Mouse (Mus musculus) urinary bladder, adult 2 months (tissue): ENCODE measurements around the gene Efna1. TPM values are rescaled to one million over a fixed set of nuclear protein-coding genes. Genes with fewer than 3 reads are reported as not detected.

Experiments used
- DNase-seq: peaks from one replicate; pipeline ENCODE4 v3.0.0; 2022; ENCODE audit warnings: low spot score
- polyA plus RNA-seq: library from polyadenylated mRNA; depleted of rRNA; stranded (reverse); fragments of >200 nt; gene quantifications from 2 replicates; pipeline ENCODE4 v1.2.3, GENCODE M21; 2012

Gene Efna1
- polyA plus RNA-seq, 1 experiment: 43.5 TPM

DNA sequence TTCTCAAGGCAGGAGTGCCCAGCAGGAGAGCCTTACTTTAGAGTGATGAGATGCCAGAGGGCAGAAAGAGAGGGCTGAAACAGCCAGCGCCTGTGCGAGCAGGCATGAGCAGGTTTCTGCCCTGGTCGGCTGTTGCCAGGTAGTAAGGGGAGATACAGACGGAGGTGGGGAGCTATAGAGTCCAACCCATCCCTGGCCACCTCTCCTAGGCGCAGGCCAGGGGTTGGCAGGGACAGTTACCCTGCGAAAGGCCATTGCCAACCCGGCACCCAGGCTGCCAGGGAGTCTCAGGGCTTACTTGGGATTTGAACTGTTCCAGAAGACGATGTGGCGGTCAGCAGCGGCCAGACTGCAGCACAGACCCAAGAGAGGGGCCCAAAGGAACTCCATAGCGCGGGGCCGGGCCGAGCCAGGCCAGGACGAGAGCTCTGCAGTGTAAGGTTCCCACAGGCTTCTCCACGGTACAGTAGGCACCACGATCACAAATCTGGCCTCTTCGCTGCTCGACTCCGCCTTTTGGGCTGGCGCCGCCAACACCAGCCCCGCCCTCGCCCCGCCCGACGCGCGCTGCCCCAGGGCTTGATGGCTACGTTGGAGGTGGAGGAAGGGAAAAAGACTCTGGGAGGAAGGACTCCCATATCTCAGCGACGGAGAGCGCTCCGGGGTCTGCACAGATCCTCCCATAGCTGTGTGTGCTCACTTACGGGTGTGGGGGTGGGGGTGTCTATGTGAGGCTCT, 1.6 kb downstream of the Efna1 start:
- DNase-seq: peak; percentile 82

DNA sequence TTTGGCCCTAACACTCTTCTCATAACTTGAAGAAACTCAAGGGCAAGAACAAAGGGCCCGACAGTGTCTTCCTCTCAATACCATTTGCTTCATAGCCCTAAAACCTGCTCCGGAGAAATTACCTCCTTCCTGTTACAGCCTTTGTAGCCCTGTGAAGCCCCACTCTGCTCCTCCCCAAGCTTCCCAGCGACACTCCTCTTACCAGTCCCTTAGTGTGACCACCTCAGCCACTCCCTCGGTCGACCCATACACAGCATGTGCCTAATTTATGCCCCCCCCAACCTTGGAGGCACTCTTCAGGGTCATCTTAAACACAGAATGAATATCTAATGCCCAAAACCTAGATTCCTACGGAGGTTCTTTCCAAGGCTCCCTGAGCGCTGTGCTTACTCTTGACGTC, 2.3 kb downstream of the Efna1 start:
- no peak for DNase-seq

DNA sequence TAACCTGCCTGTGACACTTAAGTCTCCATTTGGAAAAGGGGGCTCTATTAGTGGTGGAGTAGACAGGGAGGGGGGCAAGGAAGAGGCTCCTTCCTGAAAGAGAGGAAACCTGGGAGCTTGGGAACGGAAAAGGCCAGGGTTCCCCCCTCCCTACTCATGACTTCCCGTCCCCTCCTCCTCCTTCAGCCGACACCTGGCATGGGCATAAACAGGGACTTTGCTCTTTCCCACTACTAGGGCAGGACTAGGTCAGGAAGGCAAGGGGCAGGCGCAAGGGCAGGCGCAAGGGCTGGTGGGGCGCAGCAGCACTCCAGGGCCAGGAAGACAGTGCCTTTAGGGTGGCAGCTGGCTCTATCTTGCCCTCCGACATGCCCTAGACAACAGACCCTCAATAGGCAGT, 2.8 kb downstream of the Efna1 start:
- DNase-seq: peak; percentile 47

DNA sequence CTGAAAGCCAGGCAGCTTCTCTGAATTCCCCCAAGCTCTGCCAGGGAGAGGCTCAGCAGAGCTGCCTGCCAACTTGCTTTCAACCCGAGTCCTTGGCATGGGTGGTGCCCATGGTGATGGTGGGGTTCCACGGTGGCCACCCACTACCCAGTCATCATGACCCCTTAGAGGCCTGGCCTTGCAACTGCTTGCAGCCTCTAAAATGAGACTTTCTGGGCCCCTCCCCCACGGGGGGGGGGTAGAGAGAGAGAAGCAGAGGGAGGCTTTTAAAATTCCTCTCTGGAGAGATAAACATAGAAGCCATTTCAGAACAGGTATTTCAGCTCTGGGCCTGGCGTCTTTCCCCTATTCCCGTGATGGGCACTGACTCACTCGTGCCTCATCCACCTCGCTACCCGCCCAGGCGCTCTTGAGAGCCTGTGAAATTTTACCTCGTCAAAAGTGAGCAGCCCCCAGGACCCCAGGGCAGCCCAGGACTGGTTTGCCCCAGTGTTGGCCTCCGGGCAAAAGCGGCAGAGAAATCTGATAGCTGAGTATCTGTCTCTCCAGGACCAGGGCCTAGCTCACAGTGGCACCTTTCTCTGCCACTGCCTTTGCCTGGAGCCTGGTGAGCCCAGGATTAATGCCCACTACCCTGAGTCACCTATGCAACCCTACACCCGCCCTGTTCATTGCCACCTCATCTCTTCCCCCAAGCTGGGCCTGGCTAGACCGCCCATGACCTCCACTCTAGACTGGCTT, 3.5 kb downstream of the Efna1 start:
- peak; percentile 55 for DNase-seq

DNA sequence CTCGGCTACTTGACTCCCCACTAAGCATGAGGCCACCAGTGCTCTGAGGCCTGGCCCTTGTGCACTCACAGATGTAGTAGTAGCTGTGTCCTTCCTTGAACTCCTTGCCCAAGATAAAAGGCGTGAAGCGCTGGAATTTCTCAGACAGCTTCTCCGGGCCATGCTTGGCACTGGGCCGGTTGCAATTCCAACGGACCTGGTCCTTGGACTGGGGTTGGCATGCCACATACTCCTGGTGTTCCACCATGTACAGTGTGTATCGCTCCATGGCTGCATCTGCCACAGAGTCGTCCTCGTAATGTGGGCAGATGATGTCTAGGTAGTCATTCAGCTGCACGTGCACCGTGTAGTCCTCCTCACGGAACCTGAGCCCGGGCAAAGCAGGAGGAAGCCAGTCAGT, 4.9 kb downstream of the Efna1 start:
- DNase-seq: no peak

DNA sequence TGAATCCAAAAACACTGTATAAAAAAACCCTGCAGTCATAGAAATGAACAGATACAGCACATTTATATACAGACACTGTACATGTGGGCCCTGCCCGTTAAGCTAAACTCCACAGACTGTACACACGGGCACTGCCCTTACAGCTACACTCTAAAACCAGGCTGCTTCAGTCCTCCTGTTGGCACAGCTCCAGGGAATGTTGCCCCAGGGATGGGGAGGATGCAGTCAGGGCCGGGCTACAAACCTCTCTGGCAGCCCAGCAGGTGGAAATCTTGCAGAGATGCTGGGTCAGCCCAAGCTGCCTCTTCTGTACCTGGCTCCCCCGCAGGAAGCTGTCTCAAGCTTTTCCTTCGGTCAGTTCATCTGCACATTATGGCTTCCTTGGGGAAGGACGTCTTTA, 9.2 kb downstream of the Efna1 start:
- DNase-seq: no peak

DNA sequence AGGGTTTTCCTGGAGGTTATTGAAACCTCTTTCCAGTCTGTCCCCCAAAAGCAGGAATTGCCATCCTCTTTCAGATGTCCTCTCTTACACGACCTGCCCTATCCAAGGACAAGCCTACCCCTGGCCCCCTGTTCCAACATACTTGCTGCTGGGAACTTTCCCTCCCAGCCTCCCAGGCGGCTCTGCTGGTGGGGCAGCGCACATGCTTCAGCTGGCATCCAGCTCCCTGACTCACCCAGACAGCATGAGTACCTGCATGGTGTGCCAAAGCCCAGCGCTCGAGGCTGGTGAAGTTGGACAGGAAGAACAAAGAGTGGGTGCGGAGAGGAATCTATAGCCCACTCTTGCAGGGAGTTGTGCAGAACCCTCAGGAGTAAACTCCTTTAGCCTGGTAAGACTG, 10.1 kb downstream of the Efna1 start:
- peak; percentile 42 for DNase-seq

DNA sequence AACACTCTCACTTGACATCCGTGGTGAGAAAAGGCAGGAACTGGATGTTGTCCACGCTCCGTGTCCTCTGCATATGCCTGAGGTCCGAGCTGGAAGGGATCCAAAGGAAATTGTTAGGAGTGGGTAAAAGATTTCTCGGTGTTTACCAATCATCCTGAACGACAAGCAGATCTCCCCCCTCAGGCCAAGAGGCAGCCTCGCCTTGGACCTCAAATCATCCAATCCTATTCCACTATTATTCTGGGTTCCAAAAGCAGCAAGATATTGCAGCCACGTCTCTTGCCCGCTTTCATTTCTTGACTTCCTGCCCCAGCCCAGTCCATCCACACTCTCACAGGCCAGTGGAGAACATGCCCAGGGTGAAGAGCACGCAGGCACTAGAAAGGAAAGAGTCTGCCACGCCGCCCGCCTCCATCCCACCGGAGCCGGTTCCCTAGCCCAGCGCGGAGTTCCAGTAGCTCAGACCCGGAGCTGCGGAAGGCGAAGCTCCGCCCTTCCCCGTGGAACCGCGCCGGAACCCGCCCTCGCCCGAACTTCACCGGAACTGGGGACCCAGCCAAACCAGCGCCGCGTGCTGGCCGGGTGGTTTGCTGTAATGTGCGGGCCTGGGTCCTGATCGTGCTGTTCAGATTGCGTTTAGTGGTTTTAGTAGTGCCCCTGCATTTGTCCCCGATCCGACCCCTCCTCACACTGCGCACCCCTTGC, 10.7 kb downstream of the Efna1 start, which contains the start of gene Slc50a1:
Gene Slc50a1 (minus strand): TSS at position 520 of the 705 bp plus-strand sequence.
- peak; percentile 72 for DNase-seq

DNA sequence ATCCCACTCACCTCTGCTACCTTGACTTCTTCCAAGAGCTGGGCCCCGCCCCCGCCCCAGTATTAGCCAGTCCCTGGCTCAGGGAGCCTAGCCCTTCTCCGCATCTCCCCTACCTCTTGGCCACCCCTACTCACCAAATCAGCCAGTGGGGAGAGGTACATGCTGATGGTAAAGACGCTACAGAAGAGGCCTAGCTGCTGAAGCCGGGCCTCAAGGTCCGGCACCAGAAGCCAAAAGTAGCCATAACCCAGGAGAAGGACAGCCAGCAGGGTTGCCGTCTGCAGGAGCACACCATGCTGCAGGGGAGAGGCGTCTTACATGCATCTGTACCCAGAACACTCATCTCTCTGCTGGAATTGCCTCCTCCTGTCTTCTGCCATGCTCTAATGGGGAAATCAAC, 12.0 kb downstream of the Efna1 start:
- no peak for DNase-seq

DNA sequence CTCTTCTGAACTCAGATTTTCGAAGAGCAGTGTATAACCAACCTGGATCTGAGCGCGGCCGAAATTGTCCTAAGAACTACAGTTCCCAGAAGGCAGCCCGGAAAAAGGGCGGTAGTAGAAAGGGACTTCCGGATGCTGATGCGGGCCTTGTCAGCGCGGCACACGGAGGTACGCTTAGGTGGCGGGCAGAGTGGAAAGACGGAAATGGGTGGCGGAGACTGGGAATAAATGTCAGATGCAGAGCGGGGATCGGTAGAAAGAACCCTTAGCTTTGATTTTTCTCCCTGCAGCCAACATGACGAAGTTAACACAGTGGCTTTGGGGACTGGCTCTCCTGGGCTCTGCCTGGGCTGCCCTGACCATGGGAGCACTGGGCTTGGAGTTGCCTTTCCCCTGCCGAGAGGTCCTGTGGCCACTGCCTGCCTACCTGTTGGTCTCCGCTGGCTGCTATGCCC, 14.5 kb downstream of the Efna1 start:
- DNase-seq: peak; percentile 62

DNA sequence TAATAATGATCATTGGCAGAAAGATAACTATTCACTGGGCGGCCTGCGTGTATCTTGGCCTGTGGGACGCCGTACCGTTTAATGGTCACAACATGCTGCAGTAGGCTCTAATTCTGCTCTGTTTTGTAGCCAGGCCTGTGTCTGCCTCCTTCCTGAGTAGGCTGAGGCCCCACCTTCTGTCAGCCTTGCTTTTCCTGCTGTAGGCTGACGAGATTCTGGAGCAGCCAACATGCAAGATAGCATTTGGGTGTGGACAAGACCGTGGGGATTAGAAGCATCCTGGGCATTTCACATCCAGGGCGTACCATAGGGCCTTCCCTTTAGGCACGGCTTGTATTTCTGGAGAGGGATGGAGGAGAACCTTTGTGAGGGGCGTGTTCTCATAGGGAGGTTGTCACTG, 18.5 kb downstream of the Efna1 start:
- DNase-seq: no peak

DNA sequence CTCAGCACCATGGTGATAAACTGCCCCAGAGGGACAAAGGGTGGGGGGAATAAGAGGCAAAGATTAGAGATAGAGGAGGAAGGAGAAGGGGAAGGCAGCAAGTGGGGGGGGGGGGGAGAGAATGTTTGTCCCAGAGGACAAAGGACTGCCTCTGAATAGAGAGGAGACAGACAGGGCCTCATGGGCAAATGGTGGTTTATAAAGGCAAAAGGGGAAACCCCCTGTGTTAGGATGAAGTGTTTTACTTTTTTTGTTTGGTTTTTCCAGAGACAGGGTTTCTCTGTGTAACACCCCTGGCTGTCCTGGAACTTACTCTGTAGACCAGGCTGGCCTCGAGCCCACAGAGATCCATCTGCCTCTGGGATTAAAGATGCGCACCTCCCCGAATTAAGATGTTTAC, 20.7 kb downstream of the Efna1 start:
- DNase-seq: no peak

DNA sequence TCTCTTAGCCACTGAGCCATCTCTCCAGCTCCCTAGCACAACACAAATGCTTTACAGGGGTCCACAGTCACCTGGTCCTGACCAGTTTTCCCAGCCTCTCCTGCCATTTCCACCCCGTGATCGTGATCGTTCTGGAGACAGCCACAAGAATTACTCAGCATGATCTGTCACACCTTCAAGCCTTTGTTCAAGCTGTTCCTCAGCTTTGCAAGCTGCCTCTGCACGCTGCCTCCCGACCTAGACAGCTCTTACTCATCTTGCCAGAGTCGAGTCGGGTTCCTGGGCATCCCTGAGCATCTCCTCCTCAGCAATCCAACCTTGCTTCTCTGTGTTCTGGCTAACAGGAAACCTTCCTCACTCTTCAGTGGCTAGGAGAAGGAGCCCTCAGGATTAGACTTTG, 21.9 kb downstream of the Efna1 start, which contains the start of gene Dpm3:
Gene Dpm3 (plus strand): TSS at position 283 of the 400 bp plus-strand sequence.
- no peak for DNase-seq

DNA sequence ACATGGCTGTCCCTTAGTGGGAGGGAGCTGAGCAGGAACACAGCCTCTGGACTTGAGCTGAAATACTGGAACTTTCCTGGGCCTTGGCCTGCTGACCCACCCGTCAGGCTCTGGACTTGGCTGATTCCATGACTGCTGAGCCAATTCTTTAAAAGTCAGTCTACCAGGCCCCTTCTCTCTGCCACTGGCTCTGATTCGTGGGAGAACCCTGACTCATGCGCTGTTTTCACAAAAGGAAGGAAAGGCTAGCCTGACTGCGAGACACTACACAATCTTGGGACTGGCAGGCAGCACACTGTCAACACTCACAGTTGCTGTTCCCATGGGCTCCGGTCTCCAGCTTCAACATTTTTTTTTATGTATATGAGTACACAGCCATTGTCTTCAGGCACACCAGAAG, 24.8 kb downstream of the Efna1 start:
- no peak for DNase-seq

DNA sequence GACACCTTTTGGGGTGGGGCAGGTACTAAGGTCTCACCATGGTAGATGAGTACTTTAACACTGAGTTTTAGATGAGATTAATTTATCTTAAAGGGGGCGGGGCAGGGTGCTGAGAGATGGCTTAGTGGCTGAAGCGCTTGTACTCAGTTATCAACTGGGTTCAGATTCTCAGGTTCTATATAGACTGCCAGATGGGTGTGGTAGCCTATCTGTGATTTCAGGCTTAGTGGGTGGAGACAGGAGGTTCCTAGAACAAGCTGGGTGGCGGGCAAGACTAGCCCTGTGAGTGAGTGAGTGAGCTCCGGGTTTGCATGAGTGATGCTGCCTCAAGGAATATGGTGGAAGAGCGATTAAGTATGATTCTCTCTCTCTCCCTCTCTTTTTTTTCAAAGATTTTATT, 25.9 kb downstream of the Efna1 start:
- no peak for DNase-seq

DNA sequence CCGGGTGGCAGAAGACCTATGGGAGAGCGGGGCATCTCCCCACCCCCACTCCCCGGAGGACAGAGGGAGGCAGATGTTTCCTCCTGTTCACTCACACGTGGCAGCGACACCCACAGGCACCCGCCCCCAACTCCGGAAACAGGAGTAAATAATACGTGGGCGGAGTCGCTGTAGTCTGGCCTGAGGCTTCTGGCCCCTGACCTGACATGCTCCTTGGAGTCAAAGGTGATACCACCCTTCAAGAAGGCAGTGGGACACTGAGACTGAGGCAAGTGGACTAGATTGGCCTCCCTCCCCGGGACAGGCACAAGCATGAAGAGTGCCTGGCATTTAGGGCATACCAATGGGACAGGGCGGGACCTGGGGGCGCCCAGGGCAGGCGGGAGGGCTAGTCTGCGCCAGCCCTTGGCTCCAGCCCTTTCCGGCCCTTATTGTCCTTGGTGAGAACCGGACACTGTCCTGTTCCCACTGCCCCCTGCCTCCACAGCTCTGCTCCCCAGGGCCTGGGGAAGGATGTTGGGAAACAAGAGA, 29.5 kb downstream of the Efna1 start:
- no peak for DNase-seq

DNA sequence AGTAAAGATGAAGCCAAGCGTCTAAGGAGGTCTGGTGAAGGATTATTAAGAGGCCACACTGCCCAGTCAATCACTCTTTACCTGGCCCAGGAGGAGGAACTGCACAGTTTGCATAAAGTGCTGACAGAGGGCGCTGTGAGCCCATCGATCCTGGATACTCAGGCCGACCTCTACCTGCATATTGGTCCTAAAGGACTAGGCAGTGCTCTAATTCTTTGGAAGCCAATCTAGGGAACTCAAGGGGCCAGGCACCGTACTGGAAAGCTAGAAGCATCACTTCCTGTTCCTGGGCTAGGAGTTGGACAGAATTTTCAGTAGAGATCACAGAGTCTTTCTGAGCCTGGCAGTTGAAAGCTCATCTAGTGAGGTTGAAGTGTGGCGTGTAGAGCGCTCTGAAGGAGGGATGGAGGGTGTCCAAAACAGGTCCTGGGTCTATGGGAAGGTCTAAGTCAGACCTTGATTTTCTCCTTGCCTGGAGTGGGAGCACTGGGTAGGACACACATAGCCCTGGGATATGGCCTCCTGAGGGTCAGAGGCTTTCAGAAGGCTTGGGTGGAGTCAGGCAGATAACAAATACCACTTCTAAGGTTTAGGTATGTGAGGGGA, 30.4 kb downstream of the Efna1 start:
- DNase-seq: no peak

DNA sequence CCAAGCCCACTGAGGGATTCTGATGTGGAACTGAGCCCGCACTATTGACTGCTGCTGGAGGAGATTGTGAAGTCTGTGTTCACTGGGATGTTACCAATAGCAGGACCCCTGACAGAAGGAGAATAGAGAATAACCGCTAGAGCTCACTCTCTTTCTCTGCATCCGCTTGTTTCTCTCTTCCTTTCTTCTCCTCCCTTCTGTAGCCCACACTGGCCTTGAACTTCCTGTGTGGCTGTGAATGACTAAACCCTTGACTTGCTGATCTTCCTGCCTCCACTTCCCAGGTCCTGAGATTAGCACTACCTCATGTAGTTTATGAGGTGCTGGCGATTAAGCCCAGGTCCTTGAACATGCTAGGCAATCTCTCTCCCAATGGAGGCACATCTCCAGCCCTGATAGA, 33.5 kb downstream of the Efna1 start:
- DNase-seq: no peak

DNA sequence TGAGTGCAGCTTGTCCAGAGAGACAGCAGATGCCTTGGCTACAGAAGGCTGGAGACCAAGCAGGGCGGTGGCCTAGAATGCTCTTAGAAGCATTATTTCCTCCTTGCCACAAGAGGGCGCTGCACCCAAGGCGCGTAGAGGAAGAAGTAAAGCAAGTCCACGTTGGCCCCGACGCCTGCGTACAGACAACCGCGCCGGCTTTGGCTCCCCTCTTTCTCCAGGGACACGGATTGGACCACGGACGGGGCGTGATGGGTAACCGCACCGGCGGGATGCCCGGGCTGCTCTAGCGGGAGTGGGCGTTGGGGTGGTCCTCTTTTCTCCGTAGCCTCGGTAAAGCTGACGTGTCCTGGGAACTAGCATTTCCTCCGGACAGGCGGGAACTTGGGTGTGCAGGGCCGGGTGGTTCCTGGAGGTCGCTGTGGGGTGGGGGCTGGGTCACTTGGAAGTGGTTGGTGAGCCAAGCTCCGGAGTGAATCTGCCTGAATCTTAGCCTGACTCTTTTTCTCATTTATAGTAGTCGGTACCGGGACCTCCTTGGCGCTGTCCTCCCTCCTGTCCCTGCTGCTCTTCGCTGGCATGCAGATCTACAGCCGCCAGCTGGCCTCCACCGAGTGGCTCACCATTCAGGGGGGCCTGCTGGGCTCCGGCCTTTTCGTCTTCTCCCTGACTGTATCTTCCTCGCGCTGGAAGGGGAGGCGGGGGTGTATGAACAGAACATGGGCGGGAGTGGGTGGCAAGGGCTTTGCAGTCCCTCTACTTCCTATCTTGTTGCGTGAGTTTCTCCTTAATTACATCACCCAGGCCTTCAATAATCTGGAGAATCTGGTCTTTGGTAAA, 34.5 kb downstream of the Efna1 start, which contains the start of gene Trim46:
Gene Trim46 (minus strand): TSS at position 49 of the 840 bp plus-strand sequence.
- peak; percentile 84 for DNase-seq

DNA sequence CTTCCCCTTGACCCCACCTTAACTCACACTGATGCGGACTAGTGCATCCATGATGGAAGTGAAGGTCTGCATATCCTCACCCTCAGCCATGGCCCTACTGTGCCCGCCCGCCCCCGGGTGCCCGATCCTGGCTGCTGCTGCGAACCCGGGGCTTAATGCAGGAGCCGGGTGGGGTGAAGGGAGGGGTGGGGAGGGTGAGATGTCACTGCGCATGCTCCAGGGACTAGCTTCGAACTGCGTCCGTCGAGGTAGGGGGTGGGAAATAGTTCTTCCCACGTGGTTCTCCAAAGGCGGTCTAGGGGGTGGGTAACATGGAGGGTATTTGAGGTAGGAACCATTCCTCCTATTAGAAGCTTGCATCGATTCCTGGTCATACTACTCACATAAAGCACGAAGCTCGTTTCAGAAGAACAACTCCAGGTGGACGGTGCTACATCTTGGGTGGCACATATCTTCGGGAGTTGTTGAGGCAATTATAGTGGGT, 35.2 kb downstream of the Efna1 start, which contains the start of gene Krtcap2:
Gene Krtcap2 (plus strand): TSS at position 279 of the 484 bp plus-strand sequence.
- DNase-seq: no peak
